29 mouse cellular contexts compared by ENCODE assay signal in the genomic region with DNA sequence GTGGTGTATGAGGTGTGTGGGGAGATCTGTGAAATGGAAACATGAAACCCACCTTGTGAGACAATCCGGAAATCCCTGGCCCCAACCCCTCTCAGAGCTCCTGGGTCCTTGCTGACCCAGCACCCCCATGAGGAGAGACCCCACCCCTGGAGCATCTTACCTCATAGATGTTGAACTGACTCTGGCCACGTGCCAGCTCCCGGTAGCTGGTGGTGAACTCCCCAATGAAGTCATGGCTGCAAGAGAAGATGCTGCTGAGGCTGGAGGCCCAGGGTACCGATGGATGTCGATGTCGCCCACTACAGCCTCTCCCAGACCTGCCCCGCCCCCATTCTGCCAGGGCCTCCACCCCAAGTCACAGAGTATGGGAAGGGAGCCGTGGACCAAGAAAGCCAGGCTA. TPM values are rescaled to one million over a fixed set of nuclear protein-coding genes. Genes with fewer than 3 reads are reported as not detected.
"Had no signal": no experiment of that assay in that cellular context is flagged by ENCODE, and none has a peak within 500 bp of the region (broad histone marks: within the 10 kb centered on the region; RNA-seq: fewer than 3 reads in every experiment).

No protein-coding gene starts in this region.

- H3K4me2 ChIP-seq: heart, embryonic 12.5 days; hindbrain, embryonic 12.5 days; hindbrain, embryonic 14.5 days; intestine, embryonic 15.5 days; limb, embryonic 13.5 days; limb, embryonic 15.5 days; liver, embryonic 12.5 days had no signal

- H3K9me3 ChIP-seq: heart, embryonic 10.5 days; heart, embryonic 12.5 days; hindbrain, embryonic 10.5 days; hindbrain, embryonic 12.5 days; intestine, embryonic 15.5 days; limb, embryonic 13.5 days; limb, embryonic 15.5 days; liver, embryonic 12.5 days had no signal

- H3K36me3 ChIP-seq: heart, embryonic 10.5 days; heart, embryonic 12.5 days; hindbrain, embryonic 10.5 days; hindbrain, embryonic 12.5 days; intestine, embryonic 15.5 days; limb, embryonic 13.5 days; limb, embryonic 15.5 days; liver, embryonic 12.5 days had no signal

- DNase-seq: gastrocnemius, adult 2 months; gastrocnemius, postnatal 10 days; gastrocnemius, postnatal 25 days; heart, adult 18-20 months; heart, postnatal 10 days; heart, postnatal 4 days; kidney, adult 18-20 months; kidney, adult 8-10 months; kidney, postnatal 10 days; kidney, postnatal 25 days; kidney, postnatal 4 days; layer of hippocampus, postnatal 36 days had no signal

- H3K27ac ChIP-seq: gastrocnemius, adult 2 months; heart, embryonic 10.5 days; hindbrain, embryonic 10.5 days; hindbrain, embryonic 12.5 days; hindbrain, embryonic 14.5 days; intestine, embryonic 15.5 days; layer of hippocampus, adult 2 months; limb, embryonic 13.5 days; limb, embryonic 15.5 days; liver, embryonic 12.5 days had no signal

- H3K27me3 ChIP-seq: heart, embryonic 12.5 days; hindbrain, embryonic 12.5 days; intestine, embryonic 15.5 days; limb, embryonic 13.5 days; limb, embryonic 15.5 days had no signal

- H3K4me3 ChIP-seq: gastrocnemius, adult 2 months; heart, embryonic 10.5 days; heart, embryonic 12.5 days; hindbrain, embryonic 10.5 days; hindbrain, embryonic 12.5 days; intestine, embryonic 15.5 days; layer of hippocampus, adult 2 months; limb, embryonic 13.5 days; limb, embryonic 15.5 days; liver, embryonic 12.5 days had no signal

- H3K9ac ChIP-seq: heart, embryonic 12.5 days; hindbrain, embryonic 12.5 days; hindbrain, embryonic 14.5 days; intestine, embryonic 15.5 days; limb, embryonic 13.5 days; limb, embryonic 15.5 days; liver, embryonic 12.5 days had no signal

- ATAC-seq: hindbrain, embryonic 16.5 days; inflammation-experienced regulatory T-cells, adult 6 months; intestine, embryonic 15.5 days; intestine, postnatal 0 days; liver, embryonic 12.5 days had no signal

RNA-seq across cellular contexts. Expression of a gene that starts 59.2 kb away (rescaled TPM):
- total RNA-seq: layer of hippocampus, postnatal 36 days; left cerebral cortex, adult 18-20 months; left cerebral cortex, postnatal 14 days; liver, adult 2 months had no signal
- polyA plus RNA-seq: hindbrain, embryonic 10.5 days; hindbrain, embryonic 14.5 days; inflammation-experienced regulatory T-cells, adult 6 months; limb, embryonic 11.5 days had no signal
